Mouse (Mus musculus) spleen, postnatal 14 days (tissue): ENCODE data around the gene Mgat4c.

Experiments
- DNase-seq, 2 experiments: peaks; one replicate each; pipeline ENCODE4 v3.0.0; 2021 to 2022; ENCODE audit warnings: low spot score in 2 of 2

Gene Mgat4c

GRCm38 (mm10) chr10:101681437-101681912, at the start of gene Mgat4c:
Gene Mgat4c (plus strand): TSS chr10:101681487.
- DNase-seq: no peak

- DNase-seq: no peak
Measured at GRCm38 (mm10) chr10:101635266-101635665, 46.0 kb upstream of the Mgat4c start.

- no peak for DNase-seq
Measured at GRCm38 (mm10) chr10:101641048-101641447, 40.2 kb upstream of the Mgat4c start.

GRCm38 (mm10) chr10:101681914-101682313, 627 bp downstream of the Mgat4c start:
- DNase-seq: no peak

- DNase-seq: no peak
Measured at GRCm38 (mm10) chr10:101761828-101762227, 80.5 kb downstream of the Mgat4c start.

- no peak for DNase-seq
Measured at GRCm38 (mm10) chr10:101770688-101771087, 89.4 kb downstream of the Mgat4c start.

GRCm38 (mm10) chr10:101771157-101771556, 89.9 kb downstream of the Mgat4c start:
- DNase-seq: no peak

GRCm38 (mm10) chr10:101783161-101783744, 102.0 kb downstream of the Mgat4c start:
- DNase-seq: no peak

- DNase-seq: no peak
Measured at GRCm38 (mm10) chr10:101795507-101795906, 114.2 kb downstream of the Mgat4c start.

GRCm38 (mm10) chr10:101798831-101799474, 117.7 kb downstream of the Mgat4c start:
- no peak for DNase-seq

- DNase-seq: no peak
Measured at GRCm38 (mm10) chr10:101808768-101809167, 127.5 kb downstream of the Mgat4c start.

GRCm38 (mm10) chr10:101816902-101817301, 135.6 kb downstream of the Mgat4c start:
- DNase-seq: no peak

- DNase-seq: no peak
Measured at GRCm38 (mm10) chr10:101827944-101828343, 146.7 kb downstream of the Mgat4c start.

GRCm38 (mm10) chr10:101856115-101856514, 174.8 kb downstream of the Mgat4c start:
- no peak for DNase-seq

GRCm38 (mm10) chr10:101889866-101890265, 208.6 kb downstream of the Mgat4c start:
- no peak for DNase-seq

GRCm38 (mm10) chr10:101917328-101917814, 236.1 kb downstream of the Mgat4c start:
- DNase-seq: no peak

- DNase-seq: no peak
Measured at GRCm38 (mm10) chr10:101997612-101998011, 316.3 kb downstream of the Mgat4c start.

- no peak for DNase-seq
Measured at GRCm38 (mm10) chr10:102042513-102042912, 361.2 kb downstream of the Mgat4c start.

- DNase-seq: no peak
Measured at GRCm38 (mm10) chr10:102056218-102056617, 374.9 kb downstream of the Mgat4c start.

GRCm38 (mm10) chr10:102056975-102057565, 375.8 kb downstream of the Mgat4c start:
- DNase-seq: no peak

GRCm38 (mm10) chr10:102074541-102075398, 393.5 kb downstream of the Mgat4c start:
- DNase-seq: no peak

GRCm38 (mm10) chr10:102123153-102123552, 441.9 kb downstream of the Mgat4c start:
- no peak for DNase-seq
